Mouse (Mus musculus) adrenal gland, adult 8-10 months (tissue): ENCODE results near the gene Gins3. TPM values are rescaled to one million over a fixed set of nuclear protein-coding genes. Genes with fewer than 3 reads are reported as not detected.
"Not testable (repeated sequence)": the region's sequence is repeated elsewhere in the genome, so short reads cannot be mapped to it uniquely, and the experiment has no call there.

ENCODE experiments used
- DNase-seq: peaks from one replicate; pipeline ENCODE4 v3.0.0; 2022
- total RNA-seq, 4 experiments: library from RNA; stranded (reverse); gene quantifications; 2 replicates each; pipeline ENCODE4 v1.2.4; 2022

The Gins3 gene
- 1 to 10 TPM; 2.8 to 5.0 (median 3.2) TPM for total RNA-seq

DNA sequence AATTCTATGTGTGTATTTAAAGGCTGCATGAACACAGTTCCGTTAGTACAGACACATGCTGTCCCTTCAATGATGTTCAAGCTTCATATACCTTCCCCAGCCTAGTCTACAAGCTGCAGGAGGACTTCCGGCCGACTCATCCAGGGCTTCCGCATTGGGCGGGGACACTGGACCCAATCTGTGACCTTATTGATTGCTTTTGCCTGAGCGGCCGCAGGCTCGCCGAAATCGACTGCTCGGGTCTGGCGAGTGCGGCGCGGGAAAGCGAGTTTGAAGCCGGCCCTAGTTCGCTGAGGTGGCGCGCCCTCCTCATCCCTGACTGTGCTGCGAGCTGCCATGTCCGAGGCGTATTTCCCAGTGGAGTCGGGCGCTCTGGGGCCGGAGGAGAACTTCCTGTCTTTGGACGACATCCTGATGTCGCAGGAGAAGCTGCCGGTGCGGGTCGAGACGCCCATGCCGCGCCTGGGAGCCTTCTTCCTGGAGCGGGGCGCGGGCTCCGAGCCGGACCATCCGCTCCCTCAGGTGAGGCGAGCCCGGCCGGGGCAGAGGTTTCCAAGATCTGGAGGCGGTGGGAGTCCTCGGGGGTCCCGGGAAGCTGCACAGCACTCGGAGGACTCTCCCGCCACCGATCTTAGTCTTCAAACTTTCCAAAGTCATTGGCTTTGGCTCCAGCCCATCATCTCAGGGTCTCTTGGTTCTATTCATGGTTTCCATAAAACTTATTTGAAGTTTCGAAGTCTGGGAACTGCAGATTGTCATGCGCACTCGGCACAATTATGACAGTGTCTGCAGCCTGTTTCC, at the start of gene Gins3:
TSS of gene Gins3 (plus strand) at position 192 of the 801 bp plus-strand sequence.
- DNase-seq: peak; percentile 86

DNA sequence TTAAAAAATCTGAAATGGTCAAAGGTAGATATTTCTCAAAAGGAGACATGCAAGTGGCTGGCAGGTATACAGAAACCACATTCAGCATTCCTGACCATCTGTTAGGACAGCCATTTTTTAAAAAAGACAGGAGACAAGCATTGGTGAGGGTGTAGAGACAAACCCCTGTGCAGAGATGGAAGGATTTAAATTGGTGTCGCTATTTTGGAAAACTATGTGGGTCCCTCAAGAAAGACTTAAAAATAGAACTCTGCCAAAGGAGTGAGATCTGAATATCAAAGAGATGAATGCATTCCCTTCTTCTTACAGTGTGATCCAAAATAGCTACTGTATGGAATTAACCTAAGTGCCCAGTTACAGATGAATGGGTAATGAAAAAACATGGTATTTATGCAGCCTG, 45.9 kb upstream of the Gins3 start:
- no peak for DNase-seq

DNA sequence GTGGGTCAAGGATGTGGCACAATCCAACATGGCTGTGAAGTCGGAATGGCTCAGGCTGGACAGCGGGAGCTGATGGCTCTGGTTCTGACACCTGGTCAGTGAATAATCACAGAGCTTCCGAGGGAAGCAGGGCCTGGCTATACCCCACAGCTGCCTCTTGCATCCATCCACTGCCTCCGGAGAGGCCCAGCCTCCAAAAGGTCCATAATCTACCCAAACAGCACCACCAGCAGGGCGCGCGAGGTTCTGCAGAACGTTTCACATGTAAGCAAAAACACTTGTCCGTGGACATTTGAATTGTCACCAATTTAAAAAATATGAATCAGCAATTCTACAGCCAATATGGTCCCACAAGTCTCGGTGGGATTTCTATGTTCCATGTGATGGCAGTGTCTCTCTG, 44.0 kb upstream of the Gins3 start:
- no peak for DNase-seq

DNA sequence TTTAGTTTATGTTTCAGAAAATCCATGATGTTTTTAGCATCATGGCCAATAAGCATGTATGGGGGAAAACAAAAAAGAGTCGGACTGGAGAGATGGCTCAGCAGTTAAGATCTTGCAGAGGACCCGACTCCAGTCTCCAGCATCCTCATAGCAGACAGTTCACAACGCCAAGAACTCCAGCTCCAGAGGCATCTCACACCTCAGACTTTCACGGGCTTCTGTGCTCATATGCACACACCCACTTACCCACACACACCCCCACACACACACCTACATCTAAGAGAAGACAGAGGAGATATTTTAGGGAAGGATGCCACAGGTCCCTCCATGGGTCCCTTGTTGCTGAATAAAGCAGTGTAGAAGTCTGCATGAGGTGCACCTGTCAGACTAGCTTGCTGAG, 42.7 kb upstream of the Gins3 start:
- DNase-seq: no peak

DNA sequence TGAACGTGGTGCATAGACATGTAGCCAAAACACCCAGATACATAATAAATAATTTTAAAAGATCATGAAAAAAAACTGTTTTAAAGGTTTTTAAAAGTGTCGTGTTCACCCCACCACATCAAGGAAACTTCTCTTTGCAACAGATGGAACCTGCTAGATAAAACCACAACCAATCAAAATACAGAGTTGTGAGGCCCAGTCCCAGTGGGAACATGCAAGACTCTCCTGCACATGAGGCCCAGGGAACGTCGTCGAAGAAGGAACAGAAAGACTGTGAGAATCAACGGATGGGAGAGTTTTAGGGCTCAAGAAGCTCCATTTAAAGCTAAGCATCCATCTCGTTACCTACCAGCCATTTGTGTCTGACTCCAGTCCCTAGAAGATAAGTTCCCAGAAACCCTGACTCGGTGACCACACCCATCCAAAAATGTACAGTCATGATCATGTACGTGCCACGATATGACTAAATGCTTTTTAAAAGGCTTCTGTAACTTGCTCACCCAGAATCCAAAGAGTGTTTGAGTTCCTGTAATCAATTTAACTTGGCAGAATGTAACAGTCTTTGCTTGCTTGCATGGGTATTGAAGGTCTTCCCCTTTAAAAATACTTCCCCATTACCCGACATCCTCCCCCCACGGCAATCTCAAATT, 41.0 kb upstream of the Gins3 start:
- DNase-seq: no peak

DNA sequence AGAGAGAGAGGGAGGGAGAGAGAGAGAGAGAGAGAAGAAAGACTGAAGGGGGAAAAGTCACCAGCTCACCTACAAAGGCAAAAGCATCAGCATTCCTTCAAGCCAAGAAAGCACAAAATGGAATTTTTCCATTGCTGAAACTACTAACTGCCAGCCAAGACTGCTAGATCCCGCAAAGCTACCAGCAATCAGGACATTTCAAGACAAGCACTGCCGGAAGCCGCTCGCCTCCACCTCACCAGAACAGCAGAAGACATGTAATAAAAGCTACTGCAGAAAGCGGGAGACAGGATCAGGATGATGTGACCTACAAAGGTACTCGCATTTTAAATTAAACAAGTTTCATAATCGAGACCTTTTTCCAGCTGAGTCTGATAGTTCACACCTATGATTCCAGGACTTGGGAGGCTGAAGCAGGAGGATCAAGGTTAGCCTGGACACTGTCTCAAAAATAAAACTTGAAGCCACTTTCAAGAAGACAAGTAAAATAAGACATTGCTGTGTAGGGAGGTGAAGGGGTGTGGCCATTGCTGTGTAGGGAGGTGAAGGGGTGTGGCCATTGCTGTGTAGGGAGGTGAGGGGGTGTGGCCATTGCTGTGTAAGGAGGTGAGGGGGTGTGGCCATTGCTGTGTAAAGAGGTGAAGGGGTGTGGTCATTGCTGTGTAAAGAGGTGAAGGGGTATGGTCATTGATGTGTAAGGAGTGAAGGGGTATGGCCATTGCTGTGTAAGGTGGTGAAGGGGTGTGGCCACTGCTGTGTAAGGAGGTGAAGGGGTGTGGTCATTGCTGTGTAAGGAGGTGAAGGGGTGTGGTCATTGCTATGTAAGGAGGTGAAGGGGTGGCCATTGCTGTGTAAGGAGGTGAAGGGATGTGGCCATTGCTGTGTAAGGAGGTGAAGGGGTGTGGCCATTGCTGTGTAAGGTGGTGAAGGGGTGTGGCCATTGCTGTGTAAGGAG, 39.5 kb upstream of the Gins3 start:
- no peak for DNase-seq

DNA sequence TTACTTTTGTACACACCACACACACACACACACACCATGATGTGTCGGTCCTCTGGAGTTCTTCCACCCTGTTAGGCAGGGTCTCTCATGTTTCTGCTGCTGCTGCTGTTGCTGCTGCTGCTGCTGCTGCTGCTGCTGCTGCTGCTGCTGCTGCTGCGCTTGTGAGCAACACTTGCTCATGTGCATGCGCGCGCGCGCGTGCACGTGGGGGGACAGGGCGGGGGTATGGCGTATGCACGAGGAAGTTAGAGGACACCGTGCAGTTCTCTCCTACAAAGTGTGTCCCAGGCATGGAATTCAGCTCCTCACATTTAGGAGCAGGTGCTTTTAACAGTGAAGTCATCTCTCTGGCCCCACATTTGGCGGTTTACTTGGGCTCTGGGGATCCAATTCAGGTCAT, 38.1 kb upstream of the Gins3 start:
- DNase-seq: no peak

DNA sequence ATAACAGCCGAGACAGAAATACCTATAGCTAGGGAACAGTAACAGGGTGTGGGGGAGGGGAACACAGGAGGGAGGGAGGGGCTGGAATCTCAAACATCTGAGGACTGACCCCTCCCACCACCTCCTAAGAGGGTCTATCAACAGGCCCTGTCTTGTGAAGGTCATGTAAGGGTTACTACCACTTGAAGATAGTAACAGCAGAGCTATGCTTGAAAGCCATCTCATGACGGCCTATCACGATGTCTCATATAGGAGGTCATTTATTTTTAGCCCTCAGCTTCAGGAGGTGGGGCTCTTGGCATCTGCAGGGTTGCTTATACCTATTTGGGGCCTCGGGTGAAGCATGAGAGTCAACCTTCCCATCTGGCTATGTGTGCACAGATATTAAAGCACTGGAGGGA, 36.4 kb upstream of the Gins3 start:
- no peak for DNase-seq

DNA sequence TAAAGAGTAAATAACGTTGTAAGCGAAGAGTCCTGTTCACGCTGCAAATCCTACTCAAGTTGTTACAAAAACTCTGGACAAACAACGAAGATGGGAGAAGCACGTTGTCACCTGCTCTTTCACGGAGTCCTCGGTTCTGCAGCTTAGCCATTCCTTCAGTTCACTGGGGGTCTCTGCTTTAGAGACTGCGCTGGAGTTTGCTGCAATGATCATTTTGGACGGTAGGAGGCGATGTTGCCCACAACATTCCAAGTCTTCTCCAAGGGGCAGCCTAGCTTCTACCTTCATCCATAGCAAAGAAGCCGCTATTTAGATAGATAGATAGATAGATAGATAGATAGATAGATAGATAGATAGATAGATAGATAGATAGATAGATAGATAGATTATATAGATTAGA, 33.4 kb upstream of the Gins3 start:
- DNase-seq: no peak

DNA sequence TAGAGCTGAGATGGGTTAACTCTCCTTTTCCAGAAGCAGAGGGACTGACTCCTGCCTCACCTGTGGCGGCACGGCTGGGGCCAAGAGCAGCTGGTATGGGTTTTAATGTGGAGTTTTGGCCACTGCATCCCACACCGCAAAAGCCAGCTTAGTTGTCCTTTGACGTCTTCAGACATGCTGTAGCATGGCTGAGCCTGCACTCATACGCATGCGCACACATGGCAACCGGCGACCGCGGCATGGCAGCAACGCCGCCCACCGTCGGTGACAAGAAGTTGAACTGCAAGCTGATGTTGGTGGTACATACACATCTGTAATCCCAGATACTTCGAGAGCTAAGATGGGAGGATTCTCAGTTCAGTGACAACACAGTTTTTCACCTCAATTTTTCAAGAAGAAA, 31.9 kb upstream of the Gins3 start:
- DNase-seq: no peak

DNA sequence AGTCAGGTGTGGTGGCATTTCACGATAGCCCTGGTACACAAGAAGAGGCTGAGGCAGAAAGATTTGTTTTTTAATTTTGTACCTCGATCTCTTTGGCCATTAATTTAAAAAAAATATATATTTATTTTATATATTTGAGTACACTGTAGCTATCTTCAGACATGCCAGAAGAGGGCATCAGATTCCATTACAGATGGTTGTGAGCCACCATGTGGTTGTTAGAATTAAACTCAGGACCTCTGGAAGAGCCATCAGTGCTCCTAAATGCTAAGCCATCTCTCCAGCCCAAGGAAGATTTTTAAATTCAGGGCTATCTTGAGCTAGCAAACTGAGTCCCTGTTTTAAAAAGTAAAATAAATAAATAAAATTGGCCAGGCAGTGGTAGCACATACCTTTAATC, 31.1 kb upstream of the Gins3 start:
- no peak for DNase-seq

DNA sequence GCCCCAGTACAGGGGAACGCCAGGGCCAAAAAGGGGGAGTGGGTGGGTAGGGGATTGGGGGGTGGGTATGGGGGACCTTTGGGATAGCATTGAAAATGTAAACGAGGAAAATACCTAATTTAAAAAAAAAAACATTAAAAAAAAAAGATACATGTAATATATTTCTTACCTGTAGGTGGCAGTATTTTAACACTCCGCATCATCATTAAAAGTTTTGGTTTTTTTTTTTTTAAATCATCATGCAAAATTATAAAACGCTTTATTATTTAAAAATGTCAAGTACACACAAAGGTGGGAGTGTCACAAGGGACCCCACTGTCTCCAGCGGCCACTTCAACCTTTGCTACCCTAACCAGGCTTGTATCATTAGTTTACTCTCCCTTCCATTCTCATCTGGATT, 26.7 kb upstream of the Gins3 start:
- DNase-seq: not testable (repeated sequence)

DNA sequence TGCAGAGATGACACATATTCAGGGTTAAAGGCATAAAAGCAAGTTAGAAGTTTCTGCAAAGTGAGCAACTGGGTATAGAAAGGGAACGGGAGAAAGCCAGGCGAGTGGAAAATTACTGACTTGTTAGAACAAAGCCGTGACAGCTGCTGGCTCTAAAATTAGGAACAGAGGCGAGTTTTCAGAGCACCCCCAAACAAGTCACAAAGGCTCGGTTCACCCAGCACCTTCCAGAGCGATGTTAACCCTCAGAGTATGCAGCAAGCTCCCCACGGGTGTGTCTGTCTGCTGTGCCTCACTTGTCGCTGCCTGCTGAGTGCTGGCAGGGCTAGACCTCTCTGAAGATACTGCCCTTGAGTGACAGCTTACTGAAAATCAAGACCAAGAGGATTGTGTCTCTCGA, 26.0 kb upstream of the Gins3 start:
- no peak for DNase-seq

DNA sequence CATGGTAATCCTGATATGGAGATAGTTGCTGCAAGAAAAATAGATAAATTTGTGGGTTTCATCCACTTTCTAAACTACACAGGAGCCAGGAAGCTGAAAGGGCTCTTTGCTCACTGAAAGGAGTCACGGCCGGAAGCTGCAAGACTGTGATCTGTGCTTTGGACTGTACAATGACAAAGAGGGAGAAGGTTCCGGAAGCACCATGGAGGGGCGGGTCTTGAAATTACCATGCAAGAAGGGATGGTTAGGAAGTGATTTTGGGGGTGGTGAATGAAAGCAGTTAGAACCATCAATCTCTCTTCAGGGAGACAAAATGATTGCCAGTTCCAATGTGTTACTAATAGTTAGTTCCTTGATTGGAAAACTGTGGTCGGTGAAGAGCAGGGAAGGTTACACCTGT, 23.8 kb upstream of the Gins3 start:
- DNase-seq: no peak

DNA sequence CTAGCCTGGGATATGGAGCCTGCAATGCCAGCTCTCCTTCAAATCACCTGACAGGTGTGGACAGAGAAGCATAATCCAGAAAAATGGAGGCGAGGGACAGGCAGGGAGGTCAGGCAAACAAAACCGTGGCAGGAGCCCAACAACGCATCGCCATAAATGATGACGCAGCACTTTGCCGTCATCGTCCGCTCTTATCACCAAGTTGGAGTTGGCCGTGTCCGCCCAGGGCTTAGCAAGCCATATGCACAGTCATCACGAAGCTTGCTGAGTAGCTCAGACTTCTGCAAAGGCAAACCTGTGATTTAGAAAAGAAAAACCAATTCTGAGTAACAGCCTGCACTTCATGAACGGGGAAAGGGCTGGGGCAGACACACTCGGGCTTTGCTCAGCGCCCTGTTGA, 22.5 kb upstream of the Gins3 start:
- no peak for DNase-seq

DNA sequence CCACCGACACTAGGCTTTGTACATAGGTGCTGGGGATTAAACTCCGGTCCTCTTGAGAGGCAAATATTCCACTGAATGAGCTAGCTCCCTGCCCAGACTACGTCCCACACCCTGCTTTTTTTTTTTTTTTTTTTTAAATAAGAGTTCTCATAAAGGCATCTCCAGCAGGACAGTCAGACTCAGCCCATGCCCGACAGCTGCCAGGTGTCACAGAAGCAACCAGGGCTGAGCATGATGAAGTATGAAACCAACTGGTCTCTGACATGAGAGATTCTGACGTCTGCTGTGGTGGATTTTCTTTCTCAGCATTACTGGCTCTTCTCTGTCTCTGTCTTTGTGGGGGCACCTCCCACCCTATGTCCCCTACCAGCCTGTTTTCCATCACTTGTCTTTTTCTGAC, 21.5 kb upstream of the Gins3 start:
- DNase-seq: no peak

DNA sequence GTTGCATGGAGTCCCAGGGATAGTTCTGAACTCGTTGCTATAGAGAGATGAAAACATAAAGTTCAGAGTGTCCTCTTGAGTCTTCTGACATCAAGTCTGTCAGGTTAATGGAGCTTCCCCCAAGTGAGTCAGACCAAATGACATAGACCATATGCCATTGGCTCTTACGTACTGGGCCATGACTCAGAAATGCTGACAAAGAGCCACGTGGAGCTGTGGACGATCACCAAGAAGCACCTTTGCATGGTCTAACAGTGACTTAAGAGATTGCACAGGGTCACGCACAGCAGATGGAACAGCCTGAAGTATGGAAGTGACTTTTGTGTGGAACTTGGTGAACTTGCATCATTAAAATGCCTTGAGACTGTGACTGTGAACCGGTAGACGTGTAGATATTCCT, 16.9 kb upstream of the Gins3 start:
- DNase-seq: no peak

DNA sequence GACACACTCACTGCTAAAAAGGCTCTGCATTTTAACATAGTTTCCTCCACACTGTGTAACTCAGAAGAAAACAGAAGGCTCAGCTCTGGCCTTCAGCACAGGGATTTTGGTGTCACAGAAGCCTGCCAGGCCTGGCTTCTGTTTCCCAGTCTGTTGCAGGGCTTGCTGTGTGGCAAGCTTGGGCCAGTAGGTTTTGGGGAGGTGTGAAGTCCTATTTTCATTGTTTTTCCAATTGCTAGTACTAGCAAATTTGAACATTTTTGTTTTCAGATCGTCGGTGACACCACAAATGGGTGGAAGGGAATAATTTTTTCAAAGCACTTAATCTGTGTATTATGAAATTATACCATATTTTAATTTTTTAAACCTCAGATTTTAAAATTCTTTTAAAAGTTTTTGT, 13.2 kb upstream of the Gins3 start:
- no peak for DNase-seq

DNA sequence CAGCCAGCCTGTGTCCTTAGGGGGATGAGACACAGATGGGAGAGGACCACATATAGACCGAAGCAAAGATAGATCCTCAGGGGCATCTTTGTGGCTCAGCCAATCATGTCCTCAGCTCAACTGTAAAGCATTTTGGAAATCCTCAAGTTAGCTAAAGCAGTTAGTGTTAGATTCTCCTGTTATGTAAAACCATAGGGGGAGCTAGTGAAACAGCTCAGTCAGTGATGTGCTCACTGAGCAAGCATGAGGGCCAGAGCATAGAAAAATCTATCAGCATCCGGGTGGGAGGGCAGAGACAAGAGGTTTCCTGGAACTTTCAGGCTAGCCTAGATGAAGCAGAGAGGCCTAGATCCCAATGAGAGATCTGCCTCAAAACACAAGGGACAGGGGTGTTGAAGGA, 8.4 kb upstream of the Gins3 start:
- DNase-seq: no peak

DNA sequence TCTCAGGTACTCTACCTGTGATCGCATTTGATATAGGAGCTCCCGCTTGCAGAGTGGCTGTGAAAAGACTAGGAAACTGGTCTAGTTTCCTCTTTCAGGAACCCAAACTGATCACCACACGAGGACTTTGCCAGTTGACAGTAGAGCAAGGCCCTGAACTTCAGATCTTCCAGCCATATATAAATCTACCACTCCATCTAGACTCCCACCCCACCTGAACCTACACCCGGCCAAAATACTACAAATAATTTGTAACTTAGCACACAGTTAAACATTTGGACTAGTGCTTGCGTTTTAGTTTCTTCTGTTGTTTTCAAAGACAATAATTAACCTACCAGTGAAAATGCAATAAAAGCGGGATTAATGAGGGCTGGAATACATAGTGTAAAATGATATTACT, 413 bp upstream of the Gins3 start:
- no peak for DNase-seq

DNA sequence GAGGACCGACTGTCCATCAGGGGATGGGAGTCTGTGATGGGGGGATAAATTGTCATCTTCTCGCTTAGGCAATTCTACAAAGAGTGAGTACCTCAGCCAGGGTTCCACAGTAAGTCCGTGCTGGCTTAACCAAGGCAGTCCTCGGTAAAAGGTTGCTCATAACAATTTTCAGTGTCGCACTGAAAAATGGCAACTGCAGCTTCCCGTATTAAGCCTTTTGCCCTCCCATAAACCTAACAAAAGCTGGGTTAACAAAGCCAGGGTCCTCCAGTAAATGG, 749 bp downstream of the Gins3 start:
- no peak for DNase-seq

DNA sequence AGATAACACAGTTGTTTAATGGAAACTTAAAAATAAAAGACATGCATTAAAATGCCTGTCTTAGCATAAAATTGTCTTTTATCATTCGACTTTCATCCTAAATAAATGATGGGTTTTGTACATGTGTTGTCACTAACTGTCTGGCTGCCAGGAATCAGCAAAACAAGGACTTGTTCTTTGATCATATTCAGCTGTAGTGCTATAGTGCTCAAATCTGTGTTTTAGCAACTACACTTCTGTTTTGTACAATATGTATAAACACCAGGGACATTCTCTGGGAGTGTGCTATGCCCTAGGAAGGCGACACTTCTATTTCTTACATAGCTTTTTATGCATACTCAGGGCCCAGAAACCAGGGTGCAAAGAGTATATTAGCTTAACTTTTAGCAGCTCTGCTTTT, 11.7 kb downstream of the Gins3 start:
- DNase-seq: no peak

DNA sequence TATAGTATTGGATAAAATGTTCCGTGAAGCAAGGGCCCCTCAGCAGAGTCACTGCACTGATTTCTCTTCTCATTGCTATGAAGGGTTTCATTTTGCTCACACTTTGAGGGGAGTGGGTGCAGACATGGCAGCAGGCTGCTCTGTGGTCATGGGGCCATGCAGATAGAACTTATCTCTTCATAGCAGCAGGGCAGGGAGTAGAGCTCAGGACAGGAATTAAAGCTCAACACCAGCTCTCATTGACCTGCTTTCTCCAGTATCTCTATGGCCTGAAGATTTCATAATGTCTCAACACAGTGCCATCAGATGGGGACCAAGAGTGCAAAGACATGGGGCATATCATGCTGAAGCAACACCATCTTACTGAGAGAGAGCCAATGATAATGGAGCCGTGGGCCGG, 15.0 kb downstream of the Gins3 start:
- DNase-seq: no peak

DNA sequence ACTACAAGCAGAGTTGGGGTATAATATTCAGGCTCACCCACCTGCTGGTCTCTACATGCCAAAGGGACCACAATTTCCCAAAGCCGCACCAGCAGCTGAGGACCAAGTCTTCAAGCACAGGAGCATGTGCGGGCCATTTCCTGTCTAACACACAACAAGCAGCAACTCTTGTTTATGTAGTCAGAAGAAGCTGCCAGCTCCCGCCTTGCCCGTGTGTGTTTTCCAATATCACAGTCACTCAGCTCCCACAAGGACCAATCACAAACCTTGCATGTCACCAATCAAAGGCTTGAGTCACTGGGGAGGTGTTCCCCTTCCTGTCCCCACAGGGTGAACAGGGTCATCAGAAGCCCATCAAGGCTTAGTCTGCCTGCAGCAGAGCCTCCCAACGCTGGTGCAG, 20.1 kb downstream of the Gins3 start:
- DNase-seq: no peak
